Mouse (Mus musculus) liver, embryonic 14.5 days (tissue): ENCODE measurements at regions not wholly inside any gene's neighbourhood (a gene's known extent, or its start where the extent isn't known, plus 50 kb on each side); places are given as distances from the start of the nearest gene placed in this dataset.

Experiments used
- ATAC-seq: fragments of 200-750 bp; cut with Nextera tagmentation; 2 replicates; pipeline ENCODE4 v1.8.0; 2017; ENCODE audit warnings: moderate number of reproducible peaks, mild to moderate bottlenecking, moderate library complexity; ENCODE audit not compliant: insufficient read depth
- DNase-seq, 3 experiments: peaks; one replicate each; pipeline ENCODE4 v3.0.0-alpha.2; 2012 to 2013; ENCODE audit warnings: low read depth in 3 of 3, low spot score in 3 of 3
- H3K27ac ChIP-seq: fragments of 300-500 bp; sonication (generic); 2 replicates; pipeline ENCODE4 v1.5.1; 2014; ENCODE audit warnings: moderate library complexity, mild to moderate bottlenecking, control low read depth, inconsistent platforms
- H3K27me3 ChIP-seq: fragments of 300-500 bp; sonication (generic); 2 replicates; pipeline ENCODE4 v1.6.1; 2014; ENCODE audit warnings: mild to moderate bottlenecking, low read length, moderate library complexity; ENCODE audit not compliant: control insufficient read depth, insufficient read depth
- H3K36me3 ChIP-seq: fragments of 300-500 bp; sonication (generic); replicated peaks from 2 replicates; pipeline ENCODE4 v1.6.1; 2014; ENCODE audit warnings: low read depth; ENCODE audit not compliant: control insufficient read depth, insufficient read depth
- H3K4me1 ChIP-seq, 2 experiments: fragments of 200-500 bp in 1 of 2; fragments of 300-500 bp in 1 of 2; sonication (generic) in 1 of 2; replicated peaks; 2 replicates each; pipeline ENCODE4 v1.6.1; 2012 to 2014; ENCODE audit warnings: antibody characterized with exemption in 1 of 2, inconsistent platforms in 1 of 2, low read length in 1 of 2; ENCODE audit not compliant: control insufficient read depth in 2 of 2, insufficient read depth in 2 of 2
- H3K4me2 ChIP-seq: fragments of 300-500 bp; sonication (generic); 2 replicates; pipeline ENCODE4 v1.6.1; 2014; ENCODE audit warnings: low read depth, mild to moderate bottlenecking, control low read depth, moderate library complexity
- H3K4me3 ChIP-seq, 2 experiments: fragments of 200-500 bp in 1 of 2; fragments of 300-500 bp in 1 of 2; sonication (generic) in 1 of 2; 2 replicates each; pipeline ENCODE4 v1.5.1; 2012 to 2014; ENCODE audit warnings: low read depth in 2 of 2, low read length in 2 of 2, mild to moderate bottlenecking in 2 of 2, control low read depth in 1 of 2, inconsistent platforms in 1 of 2, moderate library complexity in 1 of 2; ENCODE audit not compliant: insufficient read depth in 1 of 2
- H3K9ac ChIP-seq: fragments of 300-500 bp; sonication (generic); replicated peaks from 2 replicates; pipeline ENCODE4 v1.6.1; 2014; ENCODE audit warnings: mild to moderate bottlenecking, control low read depth, moderate library complexity
- H3K9me3 ChIP-seq: fragments of 300-500 bp; sonication (generic); 2 replicates; pipeline ENCODE4 v1.6.1; 2016; ENCODE audit warnings: low read length, mixed read lengths; ENCODE audit not compliant: control insufficient read depth
- CTCF ChIP-seq: IDR thresholded peaks from 2 replicates; pipeline ENCODE4 v1.5.1; 2016; ENCODE audit warnings: antibody characterized with exemption, low read depth, control low read depth
- EP300 ChIP-seq: IDR thresholded peaks from 2 replicates; pipeline ENCODE4 v1.6.1; 2016; ENCODE audit warnings: antibody characterized with exemption, low read depth
- WGBS: fragments of 180-500 bp; shearing (Covaris S2); extraction: QIAGEN DNeasy Blood & Tissue Kit; methylation state at CpG from one replicate; pipeline ENCODE4 v1.1.7; 2014; ENCODE audit not compliant: insufficient replicate concordance; 5-methylcytosine and 5-hydroxymethylcytosine counted together

DNA sequence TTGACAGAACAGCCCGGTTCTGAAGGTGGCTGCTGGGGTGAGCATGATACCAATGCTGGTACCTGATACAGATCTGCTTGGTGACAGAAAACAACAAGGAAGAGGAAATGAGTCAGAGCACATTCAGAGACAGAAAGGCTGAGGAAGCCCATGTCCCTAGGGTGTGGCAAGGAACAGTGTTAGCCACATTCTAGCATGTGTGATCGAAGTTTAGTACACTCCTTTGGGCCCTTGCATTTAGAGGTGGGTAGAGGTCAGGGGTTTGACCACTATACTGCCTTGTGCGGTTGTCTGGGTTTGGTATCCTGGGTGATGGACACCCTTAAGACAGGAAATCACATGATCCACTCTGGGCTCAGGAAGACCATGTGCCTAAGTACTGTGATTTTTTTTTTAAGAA is 695.9 kb downstream of the Gm9195 start:
- no peak overlapping the region for H3K4me3 ChIP-seq
- WGBS, result 20% methylated on average over 3 of the region's 3 CpGs
- H3K4me1 ChIP-seq, result no peaks in the 10 kb centered on the region
- ATAC-seq, result no peak
- H3K27ac ChIP-seq, result no peak overlapping the region
- H3K27me3 ChIP-seq, result no peaks in the 10 kb centered on the region
- no peaks in the 10 kb centered on the region for H3K36me3 ChIP-seq
- DNase-seq, result no peak
- H3K9ac ChIP-seq, result no peak overlapping the region
- TF ChIP-seq EP300, result no peak
- TF ChIP-seq CTCF, result no peak
- no peaks in the 10 kb centered on the region for H3K9me3 ChIP-seq
- no peak overlapping the region for H3K4me2 ChIP-seq

DNA sequence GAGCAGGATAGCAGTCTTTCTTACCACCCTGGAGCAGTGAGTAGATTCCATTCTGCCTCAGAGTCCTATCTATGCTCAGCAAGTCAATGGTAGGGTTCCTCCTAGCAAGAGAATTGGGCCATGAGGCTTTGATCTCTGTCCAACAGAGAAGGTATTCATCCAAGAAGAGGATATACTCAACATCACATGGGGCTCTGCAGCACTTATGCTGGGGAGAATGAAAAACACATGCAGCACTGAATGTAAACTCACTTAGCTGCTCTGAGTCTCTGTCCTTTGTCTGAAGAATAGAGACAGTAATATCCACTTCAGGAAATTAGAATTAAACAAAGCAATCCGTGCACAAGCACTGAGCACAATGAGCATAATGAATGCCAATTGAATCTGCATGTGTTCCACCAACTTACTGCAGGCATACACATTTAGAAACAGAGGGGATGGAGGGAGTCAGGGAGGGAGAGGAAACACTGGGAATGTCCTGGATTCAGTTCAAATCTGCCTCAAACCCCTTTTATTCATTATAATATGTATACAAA is 714.6 kb downstream of the Gm9195 start:
- no peak for DNase-seq
- no peaks in the 10 kb centered on the region for H3K27me3 ChIP-seq
- H3K36me3 ChIP-seq, result no peaks in the 10 kb centered on the region
- no peak overlapping the region for H3K4me2 ChIP-seq
- TF ChIP-seq CTCF (no peak), EP300 (no peak)
- WGBS, result 44% methylated on average over 1 of the region's 1 CpGs
- no peaks in the 10 kb centered on the region for H3K4me1 ChIP-seq
- H3K4me3 ChIP-seq, result no peak overlapping the region
- no peak for ATAC-seq
- no peaks in the 10 kb centered on the region for H3K9me3 ChIP-seq
- no peak overlapping the region for H3K9ac ChIP-seq
- H3K27ac ChIP-seq, result no peak overlapping the region

DNA sequence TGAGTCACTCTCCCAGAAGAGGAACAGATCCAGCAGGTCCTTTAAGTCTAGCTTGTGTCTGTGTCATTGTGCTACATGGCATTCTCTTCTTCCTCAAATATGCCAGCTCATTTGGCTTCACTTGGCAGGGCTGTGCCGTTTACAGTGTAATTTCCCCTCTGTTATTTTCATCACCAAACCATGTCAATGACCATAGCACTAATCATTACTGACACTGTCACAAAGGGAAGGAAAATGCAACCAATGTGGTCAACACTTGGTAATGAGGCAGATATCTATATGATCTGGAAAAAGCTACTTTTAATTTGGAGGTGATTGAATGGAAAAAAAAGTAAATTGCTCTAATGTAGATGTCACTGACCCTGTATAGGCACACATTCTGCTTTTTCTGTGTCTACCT is 724.8 kb downstream of the Gm9195 start:
- DNase-seq (no peak), ATAC-seq (no peak)
- Histone ChIP-seq H3K4me3 (no peak overlapping the region), H3K27me3 (no peaks in the 10 kb centered on the region), H3K4me1 (no peaks in the 10 kb centered on the region), H3K36me3 (no peaks in the 10 kb centered on the region), H3K9me3 (no peaks in the 10 kb centered on the region), H3K9ac (no peak overlapping the region), H3K27ac (no peak overlapping the region), H3K4me2 (no peak overlapping the region)
- 48% methylated on average over 1 of the region's 1 CpGs for WGBS
- TF ChIP-seq CTCF (no peak), EP300 (no peak)

DNA sequence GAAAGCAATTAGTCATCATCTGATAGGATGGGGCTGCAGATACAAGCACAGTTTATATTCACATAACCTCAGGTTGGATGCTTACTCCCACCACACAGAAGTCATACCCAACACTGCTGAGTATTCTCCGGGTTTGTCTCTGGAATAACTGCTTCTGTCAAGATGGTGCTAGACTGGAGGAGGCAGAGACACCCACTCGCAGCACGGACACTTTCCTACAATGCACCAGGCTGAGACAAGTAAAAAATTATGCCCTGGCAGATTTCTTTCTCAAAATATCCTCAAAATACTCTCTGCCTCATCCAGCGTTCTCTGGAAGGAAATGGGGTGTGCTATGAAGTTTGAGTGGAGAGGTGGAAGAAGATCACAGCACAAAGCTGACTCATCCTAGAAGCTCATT is 763.1 kb downstream of the Gm9195 start:
- no peak for DNase-seq
- no peak for ATAC-seq
- Histone ChIP-seq H3K27me3 (no peaks in the 10 kb centered on the region), H3K9ac (no peak overlapping the region), H3K27ac (no peak overlapping the region), H3K4me2 (no peak overlapping the region), H3K4me3 (no peak overlapping the region), H3K4me1 (no peaks in the 10 kb centered on the region), H3K36me3 (no peaks in the 10 kb centered on the region), H3K9me3 (no peaks in the 10 kb centered on the region)
- TF ChIP-seq EP300, result no peak
- no peak for TF ChIP-seq CTCF
- 61% methylated on average over 4 of the region's 4 CpGs for WGBS

DNA sequence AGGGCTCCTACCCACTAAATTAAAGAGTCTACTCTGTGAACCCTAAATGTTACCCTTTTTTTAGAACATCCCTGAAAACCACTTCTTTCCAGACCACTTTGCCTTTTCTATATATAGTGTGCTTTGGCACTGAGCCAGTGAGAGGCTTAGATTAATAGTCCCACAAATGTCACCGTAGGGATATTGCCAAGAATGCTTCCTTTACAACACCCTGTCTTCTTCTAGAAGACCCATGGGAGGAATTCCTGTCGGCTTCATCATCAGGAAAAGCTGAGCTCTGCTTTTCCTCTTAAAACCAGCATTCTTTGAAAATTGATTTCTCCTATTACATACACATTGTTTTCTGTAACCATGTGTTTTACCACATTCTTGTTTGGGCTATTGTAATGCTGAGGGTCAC is 768.1 kb downstream of the Gm9195 start:
- H3K4me2 ChIP-seq, result no peak overlapping the region
- H3K27ac ChIP-seq, result no peak overlapping the region
- H3K27me3 ChIP-seq, result no peaks in the 10 kb centered on the region
- WGBS, result 29% methylated on average over 2 of the region's 2 CpGs
- no peak overlapping the region for H3K9ac ChIP-seq
- H3K4me1 ChIP-seq, result no peaks in the 10 kb centered on the region
- DNase-seq, result no peak
- H3K4me3 ChIP-seq, result no peak overlapping the region
- ATAC-seq, result no peak
- TF ChIP-seq EP300, result no peak
- no peak for TF ChIP-seq CTCF
- H3K36me3 ChIP-seq, result no peaks in the 10 kb centered on the region
- no peaks in the 10 kb centered on the region for H3K9me3 ChIP-seq
